Mouse (Mus musculus) E14TG2a.4 (cell line): ENCODE results near the gene Coil.

Experiments
- H3K27me3 ChIP-seq: 2 replicates; pipeline ENCODE4 v1.6.1; 2014; ENCODE audit warnings: low read length, control low read depth; ENCODE audit not compliant: insufficient read depth
- H3K36me3 ChIP-seq: 2 replicates; pipeline ENCODE4 v1.6.1; 2014; ENCODE audit warnings: low read length, control low read depth; ENCODE audit not compliant: insufficient read depth
- H3K4me1 ChIP-seq: replicated peaks from 2 replicates; pipeline ENCODE4 v1.6.1; 2014; ENCODE audit warnings: low read depth, low read length, control low read depth
- H3K4me3 ChIP-seq: replicated peaks from 2 replicates; pipeline ENCODE4 v1.5.1; 2014; ENCODE audit warnings: mild to moderate bottlenecking, low read length
- H3K9me3 ChIP-seq: 2 replicates; pipeline ENCODE4 v1.6.1; 2014; ENCODE audit warnings: low read length, control low read depth
- CTCF ChIP-seq: conservative IDR thresholded peaks from 2 replicates; pipeline ENCODE4 v1.5.1; 2014; ENCODE audit warnings: low read length
- NANOG ChIP-seq: IDR thresholded peaks from 2 replicates; pipeline ENCODE4 v1.6.1; 2014; ENCODE audit warnings: borderline replicate concordance, low read length, mixed read lengths
- POU5F1 ChIP-seq: IDR thresholded peaks from 2 replicates; pipeline ENCODE4 v1.6.1; 2014; ENCODE audit warnings: low read length, borderline replicate concordance

The Coil gene

DNA sequence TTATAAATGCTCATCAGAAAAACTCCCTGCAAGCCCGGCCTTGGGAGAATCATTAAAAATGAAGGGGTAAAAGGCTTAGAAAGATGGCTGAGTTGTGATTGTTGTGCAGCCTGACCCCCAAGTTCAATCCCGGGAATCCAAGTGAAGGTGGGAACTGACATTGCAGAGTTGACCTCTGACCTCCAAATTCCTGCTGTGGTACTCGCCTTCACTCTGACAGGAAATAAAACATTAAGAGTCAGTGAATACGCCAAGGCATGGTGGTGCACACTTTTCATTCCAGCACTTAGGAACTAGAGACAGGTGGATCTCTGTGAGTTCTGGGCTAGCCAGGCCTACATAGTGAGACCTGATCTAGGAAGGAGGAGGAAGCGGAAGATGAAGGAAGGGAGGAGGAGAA is 35.4 kb downstream of the Coil start:
- Histone ChIP-seq H3K36me3 (peaks cover 93% of the 10 kb centered on the region), H3K4me1 (peaks cover 87% of the 10 kb centered on the region), H3K9me3 (no peaks in the 10 kb centered on the region), H3K4me3 (0 out of 2 replicates have a peak overlapping the region, but pooled peaks have one; percentile 35), H3K27me3 (no peaks in the 10 kb centered on the region)
- TF ChIP-seq NANOG (0 out of 2 replicates have a peak, but pooled peaks have one; percentile 16), POU5F1 (no peak), CTCF (no peak)

DNA sequence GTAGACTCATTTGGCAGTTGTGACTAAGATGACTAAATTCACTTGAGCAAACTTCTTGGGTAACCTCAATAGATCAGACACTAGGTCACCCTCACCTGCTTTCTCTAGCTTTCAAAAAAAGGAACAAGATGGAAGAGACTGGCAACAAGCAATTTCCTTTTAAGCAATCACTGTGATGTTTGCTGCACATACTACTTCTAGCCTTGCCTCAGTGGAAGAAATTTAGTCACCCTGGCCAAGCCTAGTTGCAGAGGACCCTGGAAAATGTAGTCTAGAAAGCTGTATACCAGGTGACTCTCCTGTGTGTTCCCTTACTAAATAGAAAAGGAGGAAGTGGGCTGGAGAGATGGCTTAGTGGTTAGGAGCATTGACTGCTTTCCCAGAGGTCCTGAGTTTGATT is 36.4 kb downstream of the Coil start:
- Histone ChIP-seq H3K36me3 (peaks cover 94% of the 10 kb centered on the region), H3K4me1 (peaks cover 89% of the 10 kb centered on the region), H3K27me3 (no peaks in the 10 kb centered on the region), H3K4me3 (no peak overlapping the region), H3K9me3 (no peaks in the 10 kb centered on the region)
- TF ChIP-seq POU5F1 = no peak
- no peak for TF ChIP-seq CTCF
- no peak for TF ChIP-seq NANOG

DNA sequence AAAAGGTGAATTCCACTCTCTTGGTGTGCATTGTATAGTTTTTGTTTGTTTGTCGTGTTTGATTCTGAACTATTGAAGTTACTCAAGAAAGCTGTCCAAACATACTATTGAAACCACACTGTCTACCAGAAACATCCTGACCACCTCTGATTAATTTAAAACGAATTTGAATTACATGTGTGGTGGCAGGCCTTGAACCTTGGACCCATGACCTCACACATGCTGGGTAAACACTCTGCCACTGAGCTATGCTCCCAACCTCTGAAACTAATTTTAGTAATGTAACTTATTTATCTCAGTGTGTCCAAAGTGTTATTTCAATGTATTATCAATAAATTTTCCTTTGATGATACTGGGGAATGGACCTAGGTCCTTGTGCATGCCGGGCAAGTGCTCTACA is 37.5 kb downstream of the Coil start:
- Histone ChIP-seq H3K4me1 (peaks cover 83% of the 10 kb centered on the region), H3K36me3 (peaks cover 96% of the 10 kb centered on the region), H3K4me3 (no peak overlapping the region), H3K27me3 (no peaks in the 10 kb centered on the region), H3K9me3 (no peaks in the 10 kb centered on the region)
- TF ChIP-seq CTCF (no peak), POU5F1 (no peak), NANOG (no peak)

DNA sequence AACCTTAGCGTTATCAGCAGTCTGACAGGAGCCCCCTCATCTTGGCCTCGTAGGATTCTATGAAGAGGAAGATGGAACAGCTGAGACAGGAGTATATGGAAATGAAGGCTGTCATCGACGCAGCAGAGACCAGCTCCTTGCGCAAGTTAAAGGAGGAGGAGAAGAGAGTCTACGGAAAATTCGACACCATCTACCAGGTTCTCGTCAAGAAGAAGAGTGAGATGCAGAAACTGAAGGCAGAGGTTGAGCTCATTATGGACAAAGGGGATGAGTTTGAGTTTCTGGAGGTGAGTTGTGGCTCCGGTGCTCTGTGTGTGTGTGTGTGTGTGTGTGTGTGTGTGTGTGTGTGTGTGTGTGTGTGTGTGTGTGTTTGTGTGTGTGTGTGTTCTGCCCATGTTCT is 39.0 kb downstream of the Coil start:
- Histone ChIP-seq H3K4me1 (peaks cover 69% of the 10 kb centered on the region), H3K27me3 (no peaks in the 10 kb centered on the region), H3K36me3 (peaks cover 98% of the 10 kb centered on the region), H3K9me3 (no peaks in the 10 kb centered on the region), H3K4me3 (no peak overlapping the region)
- no peak for TF ChIP-seq NANOG
- no peak for TF ChIP-seq POU5F1
- TF ChIP-seq CTCF = no peak

DNA sequence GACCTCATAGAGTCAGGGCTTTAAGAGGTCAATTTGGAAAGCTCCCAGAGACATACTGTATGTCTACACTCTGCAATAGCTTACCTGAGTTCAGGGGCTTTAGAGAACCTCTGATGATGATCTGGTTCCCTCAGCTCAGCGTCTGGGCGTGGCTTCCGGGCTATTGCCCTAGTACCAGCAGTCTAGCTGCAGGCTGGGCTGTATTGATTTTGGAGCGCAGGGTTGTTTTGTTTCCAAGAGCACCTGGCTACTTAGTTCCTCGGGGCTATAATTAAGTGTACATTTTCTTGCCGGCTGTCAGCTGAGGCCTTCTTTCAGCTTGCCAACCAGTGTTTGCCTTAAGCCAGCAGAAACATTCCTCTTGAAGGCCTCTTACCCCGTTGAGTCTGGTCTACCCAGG is 39.4 kb downstream of the Coil start:
- peaks cover 98% of the 10 kb centered on the region for H3K36me3 ChIP-seq
- no peaks in the 10 kb centered on the region for H3K9me3 ChIP-seq
- no peak overlapping the region for H3K4me3 ChIP-seq
- peaks cover 69% of the 10 kb centered on the region for H3K4me1 ChIP-seq
- H3K27me3 ChIP-seq = no peaks in the 10 kb centered on the region
- no peak for TF ChIP-seq POU5F1
- no peak for TF ChIP-seq CTCF
- TF ChIP-seq NANOG = no peak

DNA sequence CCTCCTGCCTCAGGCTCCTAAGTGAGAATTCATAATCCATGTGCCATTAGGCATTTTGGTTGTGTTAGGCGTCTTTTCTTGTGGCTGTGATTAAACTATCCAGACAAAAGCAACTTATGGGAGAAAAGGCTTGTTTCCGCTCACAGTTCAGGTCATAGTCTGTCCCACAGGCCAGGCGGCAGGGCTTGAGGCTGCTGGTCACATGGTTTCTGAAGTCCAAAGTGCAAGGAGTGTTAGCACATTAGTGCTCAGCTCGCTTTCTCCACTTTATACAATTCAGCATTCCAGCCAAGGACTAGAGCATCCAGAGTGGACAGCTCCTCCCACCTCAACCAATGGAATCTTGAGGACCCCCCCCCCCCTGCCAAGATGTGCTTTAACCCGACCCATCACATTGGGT is 42.2 kb downstream of the Coil start:
- TF ChIP-seq CTCF (no peak), NANOG (no peak), POU5F1 (no peak)
- H3K27me3 ChIP-seq = no peaks in the 10 kb centered on the region

DNA sequence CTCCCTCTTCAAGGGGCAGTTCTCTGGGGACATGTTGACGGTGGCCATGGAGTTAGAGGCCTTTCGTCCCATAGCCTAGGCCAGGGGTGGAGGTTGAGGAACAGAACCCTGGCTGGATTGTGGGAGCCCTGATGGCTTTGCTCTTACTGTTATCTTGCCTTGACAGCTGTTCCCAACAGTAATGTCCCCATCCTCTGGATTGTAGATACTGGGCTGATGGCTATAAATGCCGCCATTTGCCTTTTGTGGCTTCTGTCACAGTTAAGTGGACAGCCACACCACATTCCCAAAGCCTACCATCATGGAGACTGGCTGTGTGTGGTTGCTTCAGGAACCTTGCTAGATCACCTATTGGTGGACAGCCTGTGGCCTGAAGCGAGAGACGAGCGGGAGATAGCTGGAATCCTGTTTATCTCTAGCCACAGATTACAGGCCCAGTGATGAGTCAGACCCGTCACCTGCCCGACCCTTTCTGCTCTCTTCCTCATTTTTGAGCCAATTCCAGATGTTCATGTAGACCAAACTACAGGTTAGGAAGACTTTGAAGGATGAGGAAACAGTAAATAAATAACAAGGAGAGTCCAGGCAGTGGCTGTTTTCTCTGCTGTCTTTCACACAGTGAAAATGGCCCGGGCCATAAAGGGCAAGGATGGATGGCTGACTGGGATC is 47.6 kb downstream of the Coil start:
- peaks cover 85% of the 10 kb centered on the region for H3K36me3 ChIP-seq
- H3K4me3 ChIP-seq = no peak overlapping the region
- TF ChIP-seq POU5F1 (no peak), CTCF (no peak), NANOG (no peak)
- no peaks in the 10 kb centered on the region for H3K9me3 ChIP-seq
- peaks cover 84% of the 10 kb centered on the region for H3K4me1 ChIP-seq
- H3K27me3 ChIP-seq = no peaks in the 10 kb centered on the region

More for the DNA sequence above, 42.2 kb downstream of the Coil start:
- Histone ChIP-seq H3K4me3 (no peak overlapping the region), H3K36me3 (peaks cover 99% of the 10 kb centered on the region), H3K9me3 (no peaks in the 10 kb centered on the region), H3K4me1 (peaks cover 74% of the 10 kb centered on the region)

DNA sequence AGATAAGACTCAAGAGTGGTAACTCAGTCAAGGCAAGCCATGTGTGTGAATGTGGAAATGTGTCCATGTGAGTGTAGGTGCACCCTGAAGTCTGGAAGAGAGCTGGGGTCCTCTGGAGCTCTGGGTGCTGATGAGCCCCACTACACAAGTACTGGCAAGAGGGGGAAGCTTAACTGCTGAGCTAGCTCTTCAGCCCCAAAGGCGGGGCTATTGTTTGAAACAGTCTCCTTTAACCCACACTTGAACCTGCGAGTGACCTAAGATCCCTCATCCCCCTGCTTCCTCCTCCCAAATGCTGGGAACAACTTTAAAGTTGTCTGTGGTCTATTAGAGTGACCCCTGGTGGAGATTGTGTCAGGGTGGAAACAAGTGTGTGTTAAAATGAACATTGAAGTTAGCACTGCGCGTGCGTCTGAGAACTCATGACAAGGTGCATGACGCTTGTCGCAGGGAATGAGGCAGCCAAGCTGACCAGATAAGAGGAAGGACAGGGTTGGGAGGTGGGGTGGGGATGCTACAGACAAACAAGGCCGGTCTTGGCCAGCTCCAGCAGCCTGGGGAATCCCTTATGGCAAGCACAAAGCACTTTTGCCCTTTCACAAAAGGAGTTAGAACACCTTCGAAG is 50.7 kb downstream of the Coil start:
- H3K4me1 ChIP-seq = peaks cover 96% of the 10 kb centered on the region
- peaks cover 54% of the 10 kb centered on the region for H3K36me3 ChIP-seq
- peak overlapping the region; percentile 43 for H3K4me3 ChIP-seq
- TF ChIP-seq CTCF (peak; percentile 66), POU5F1 (no peak)
- no peaks in the 10 kb centered on the region for H3K27me3 ChIP-seq
- no peaks in the 10 kb centered on the region for H3K9me3 ChIP-seq

DNA sequence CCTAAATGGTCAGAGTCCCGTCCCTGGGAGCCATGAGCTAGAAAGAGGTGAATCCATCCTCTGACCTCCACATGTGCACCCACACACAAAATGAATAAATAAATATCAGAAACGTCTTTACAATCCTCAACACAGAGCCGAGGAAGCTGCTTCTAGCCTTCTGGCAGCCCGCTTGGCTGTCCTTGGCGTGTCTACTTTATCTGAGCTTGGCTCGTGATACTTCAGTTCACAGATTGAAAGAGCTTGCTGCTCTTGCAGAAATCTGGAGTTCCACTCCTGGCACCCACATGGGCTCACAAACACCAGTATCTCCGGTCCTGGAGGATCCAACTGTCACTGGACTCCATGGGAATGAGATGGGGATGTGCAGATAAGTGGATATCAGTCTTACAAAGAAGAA is 51.6 kb downstream of the Coil start:
- TF ChIP-seq POU5F1 (no peak), CTCF (no peak)
- Histone ChIP-seq H3K4me1 (peaks cover 91% of the 10 kb centered on the region), H3K9me3 (no peaks in the 10 kb centered on the region), H3K27me3 (no peaks in the 10 kb centered on the region), H3K4me3 (0 out of 2 replicates have a peak overlapping the region, but pooled peaks have one; percentile 5), H3K36me3 (peaks cover 45% of the 10 kb centered on the region)
